Mouse (Mus musculus) cortical plate, adult 2 months (tissue): ENCODE measurements at regions not wholly inside any gene's neighbourhood (a gene's known extent, or its start where the extent isn't known, plus 50 kb on each side); places are given as distances from the start of the nearest gene placed in this dataset.

Experiments
- CTCF ChIP-seq: fragments of 200-500 bp; IDR thresholded peaks from 2 replicates; pipeline ENCODE4 v1.5.1; 2011; ENCODE audit warnings: mild to moderate bottlenecking, control low read depth, low read length; ENCODE audit not compliant: insufficient read depth; ENCODE audit errors: extremely low read depth
- POLR2A ChIP-seq: fragments of 200-500 bp; IDR thresholded peaks from 2 replicates; pipeline ENCODE4 v1.6.1; 2011; ENCODE audit warnings: mild to moderate bottlenecking, low read length, control low read depth; ENCODE audit not compliant: insufficient read depth; ENCODE audit errors: extremely low read depth

GRCm38 (mm10) chr11:111953421-111953820, 828.6 kb upstream of the Sox9 start:
- TF ChIP-seq POLR2A: no peak
- no peak for TF ChIP-seq CTCF
